Mouse (Mus musculus): ENCODE results near the gene Ogg1.
"Not testable (repeated sequence)": the region's sequence is repeated elsewhere in the genome, so short reads cannot be mapped to it uniquely, and the experiment has no call there.

Ogg1 gene

GRCm38 (mm10) chr6:113332734-113333133 lies 6.0 kb downstream of the Ogg1 start:
- DNase-seq, result not testable (repeated sequence)

GRCm38 (mm10) chr6:113333137-113333950 lies 6.6 kb downstream of the Ogg1 start:
- peak; percentile 29 to 32 for DNase-seq

GRCm38 (mm10) chr6:113334216-113334615 lies 7.4 kb downstream of the Ogg1 start:
- no peak for DNase-seq

- DNase-seq, result no peak
These were observed 10.3 kb downstream of the Ogg1 start for GRCm38 (mm10) chr6:113336852-113337620.

GRCm38 (mm10) chr6:113341574-113341973 lies 14.8 kb downstream of the Ogg1 start:
- no peak for DNase-seq

- DNase-seq, result no peak
These were observed 15.5 kb downstream of the Ogg1 start for GRCm38 (mm10) chr6:113342297-113342696.

GRCm38 (mm10) chr6:113343177-113344092 lies 16.7 kb downstream of the Ogg1 start, which contains the start of gene Camk1:
TSS of gene Camk1 (minus strand) at chr6:113343984.
- peak; percentile 86 to 90 for DNase-seq

GRCm38 (mm10) chr6:113344321-113344720 lies 17.5 kb downstream of the Ogg1 start:
- peak; percentile 38 to 51 for DNase-seq

GRCm38 (mm10) chr6:113346897-113347296 lies 20.1 kb downstream of the Ogg1 start:
- no peak for DNase-seq

GRCm38 (mm10) chr6:113350538-113350937 lies 23.8 kb downstream of the Ogg1 start:
- no peak for DNase-seq

GRCm38 (mm10) chr6:113351161-113351560 lies 24.4 kb downstream of the Ogg1 start:
- no peak for DNase-seq

GRCm38 (mm10) chr6:113351653-113352052 lies 24.9 kb downstream of the Ogg1 start:
- no peak for DNase-seq

- DNase-seq, result no peak
These were observed 26.0 kb downstream of the Ogg1 start for GRCm38 (mm10) chr6:113352820-113353219.

GRCm38 (mm10) chr6:113353696-113354095 lies 26.9 kb downstream of the Ogg1 start:
- no peak for DNase-seq

- DNase-seq, result no peak
These were observed 34.7 kb downstream of the Ogg1 start for GRCm38 (mm10) chr6:113361476-113361875.

GRCm38 (mm10) chr6:113362241-113362640 lies 35.5 kb downstream of the Ogg1 start:
- DNase-seq, result no peak

- no peak for DNase-seq
These were observed 37.9 kb downstream of the Ogg1 start for GRCm38 (mm10) chr6:113364518-113365135.

- DNase-seq, result no peak
These were observed 39.9 kb downstream of the Ogg1 start for GRCm38 (mm10) chr6:113366639-113367038.

GRCm38 (mm10) chr6:113367574-113367973 lies 40.8 kb downstream of the Ogg1 start:
- no peak for DNase-seq

GRCm38 (mm10) chr6:113368124-113368523 lies 41.4 kb downstream of the Ogg1 start:
- no peak for DNase-seq

- DNase-seq, result no peak
These were observed 41.8 kb downstream of the Ogg1 start for GRCm38 (mm10) chr6:113368577-113368976.

GRCm38 (mm10) chr6:113370194-113370929 lies 43.6 kb downstream of the Ogg1 start:
- DNase-seq, result no peak

Data from cerebellum, adult 18-20 months (tissue).